Mouse (Mus musculus): ENCODE data around the gene C330007P06Rik.
"Not testable (repeated sequence)": the region's sequence is repeated elsewhere in the genome, so short reads cannot be mapped to it uniquely, and the experiment has no call there.

C330007P06Rik gene

DNA sequence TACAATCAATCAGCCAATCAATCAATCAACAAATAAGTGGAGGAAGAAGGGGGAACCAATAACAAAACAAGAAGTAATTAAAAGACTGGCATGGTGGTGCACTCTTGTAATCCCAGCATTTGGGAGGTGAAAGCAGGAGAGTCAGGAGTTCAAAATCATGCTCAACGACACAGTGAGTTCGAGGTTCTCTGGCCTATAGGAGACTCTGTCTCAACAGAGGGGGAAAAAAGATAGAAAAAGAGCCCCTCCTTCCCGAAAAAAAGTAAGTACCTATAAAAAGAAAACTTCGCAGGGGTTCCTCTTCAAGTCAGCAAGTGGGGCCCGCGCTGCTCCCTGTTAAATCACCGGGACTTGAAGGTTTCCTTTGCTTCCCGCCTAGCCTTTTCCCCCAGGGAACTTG, at the start of gene C330007P06Rik, which contains the start of gene Ube2a:
C330007P06Rik (minus strand) TSS at position 347 of the 400 bp plus-strand sequence.
Ube2a (plus strand) TSS at position 136 of the 400 bp plus-strand sequence.
- no peak for DNase-seq

DNA sequence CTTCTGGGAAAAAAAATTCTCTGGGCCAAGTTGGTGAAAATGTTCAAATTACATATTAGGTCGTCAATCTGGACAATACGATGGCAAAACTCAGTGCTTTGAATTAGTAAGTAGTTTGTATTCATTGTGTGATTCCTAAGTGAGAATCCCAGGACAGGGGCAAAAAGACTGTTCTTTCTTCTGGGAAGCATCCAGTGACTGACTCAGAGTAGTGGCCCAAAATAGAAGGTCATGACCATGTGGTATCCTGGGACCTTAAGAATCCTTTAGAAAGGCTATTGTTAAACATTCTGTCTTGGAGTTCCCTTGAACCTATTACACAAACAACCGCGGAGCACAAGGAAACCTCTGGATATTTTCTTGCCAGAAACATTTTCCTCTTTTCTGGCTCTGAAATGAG, 47.4 kb upstream of the C330007P06Rik start:
- no peak for DNase-seq

- no peak for DNase-seq
Observed at GRCm38 (mm10) chrX:36917749-36918148, 43.8 kb upstream of the C330007P06Rik start.

DNA sequence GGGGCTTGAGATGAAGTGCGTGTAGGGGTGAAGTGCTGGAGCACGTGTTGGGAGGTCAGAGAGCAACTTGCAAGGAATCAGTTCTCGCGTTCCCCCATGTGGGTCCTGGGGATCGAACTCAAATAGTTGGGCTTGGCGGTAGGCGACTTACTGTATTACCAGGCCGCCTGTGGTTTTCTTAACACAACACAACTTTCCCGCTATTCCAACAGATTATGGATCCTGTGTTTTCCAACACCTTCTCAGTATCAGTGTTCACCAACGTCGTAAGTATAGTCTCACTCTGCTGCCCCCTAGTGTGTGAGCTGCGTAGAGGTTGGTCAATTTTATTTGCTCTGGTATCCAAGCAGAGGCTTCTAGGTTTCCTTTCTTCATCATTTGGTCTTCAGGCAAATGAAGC, 37.4 kb upstream of the C330007P06Rik start:
- peak; percentile 49 for DNase-seq

DNA sequence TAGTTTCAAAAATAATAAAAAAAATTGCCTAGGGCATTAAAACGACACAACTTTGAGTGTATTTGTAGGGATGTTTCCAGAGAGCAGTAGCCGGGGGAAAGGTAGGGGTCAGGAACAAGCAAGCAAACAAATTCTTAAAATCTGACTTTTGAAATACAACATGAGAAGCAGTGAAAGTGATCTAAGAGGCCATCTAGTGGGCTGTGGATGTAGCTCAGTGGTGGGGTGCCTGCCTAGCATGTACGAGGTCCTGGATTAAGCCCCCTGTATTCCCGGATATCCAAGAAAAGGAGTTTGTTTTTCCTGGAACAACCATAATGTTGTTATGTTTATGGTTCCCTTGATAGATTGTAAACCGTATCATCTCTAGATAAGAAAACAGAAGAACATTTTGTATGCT, 32.6 kb upstream of the C330007P06Rik start:
- no peak for DNase-seq

GRCm38 (mm10) chrX:36903115-36903768, 29.3 kb upstream of the C330007P06Rik start:
- peak; percentile 92 for DNase-seq

DNA sequence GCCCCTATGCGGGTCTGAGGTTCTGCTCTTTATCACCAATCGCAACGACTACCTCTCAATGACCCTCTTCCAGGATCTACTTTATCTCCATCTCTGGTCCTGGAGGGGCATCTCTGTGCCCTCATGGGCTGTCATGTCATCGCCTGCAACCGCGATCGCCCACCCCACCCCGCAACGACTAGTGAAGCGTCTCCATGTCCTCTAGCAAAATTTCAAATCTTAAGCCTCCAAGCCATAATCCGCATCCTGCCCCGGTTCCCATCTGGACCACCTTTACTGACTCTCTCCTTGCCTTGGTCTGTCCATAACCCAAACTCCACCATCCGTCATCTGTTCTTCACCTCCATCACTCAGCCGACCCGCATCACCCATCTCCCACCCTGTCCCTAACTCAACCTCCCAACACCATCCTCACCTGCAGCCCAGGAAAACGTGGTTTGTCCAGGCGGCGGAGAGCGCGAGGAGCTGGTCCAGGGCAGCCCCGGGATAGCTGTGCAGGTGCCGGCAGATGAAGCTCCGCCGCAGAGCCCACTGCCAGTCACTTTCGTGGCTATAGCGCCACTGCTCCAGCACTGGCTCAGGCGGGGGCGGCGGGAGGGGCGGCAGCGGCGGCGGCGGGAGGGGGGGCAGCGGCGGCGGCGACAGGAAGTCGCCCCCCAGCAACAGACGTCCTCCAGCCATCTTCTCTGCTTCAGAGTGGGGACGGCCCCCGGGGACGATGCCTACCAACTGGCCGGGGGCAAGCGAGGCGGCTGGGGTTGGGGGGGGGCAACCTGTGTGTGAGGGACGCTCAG, 28.6 kb upstream of the C330007P06Rik start, which contains the start of gene Nkrf:
Nkrf (minus strand) TSS at position 579 of the 794 bp plus-strand sequence.
- DNase-seq, result peak; percentile 18

DNA sequence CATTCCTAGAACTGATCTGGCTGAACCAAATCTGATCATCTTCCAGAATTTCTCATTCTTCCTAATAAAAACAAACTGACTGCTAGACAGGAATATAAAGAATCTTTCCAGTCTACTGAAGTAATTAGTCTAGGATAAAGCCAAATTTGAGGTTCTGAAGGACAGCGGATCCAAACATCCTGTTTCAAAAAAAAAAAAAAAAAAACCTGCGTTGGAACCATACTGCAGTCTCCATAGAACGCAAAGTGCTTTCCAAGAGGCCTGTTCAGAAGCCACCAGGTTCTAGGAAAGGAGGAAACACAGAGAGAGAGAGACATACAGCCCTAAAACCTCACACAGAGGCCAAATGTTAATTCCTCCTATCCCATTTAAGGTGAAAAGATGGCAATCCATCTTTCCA, 27.7 kb upstream of the C330007P06Rik start:
- no peak for DNase-seq

- DNase-seq, result not testable (repeated sequence)
Observed at GRCm38 (mm10) chrX:36898931-36899330, 25.0 kb upstream of the C330007P06Rik start.

DNA sequence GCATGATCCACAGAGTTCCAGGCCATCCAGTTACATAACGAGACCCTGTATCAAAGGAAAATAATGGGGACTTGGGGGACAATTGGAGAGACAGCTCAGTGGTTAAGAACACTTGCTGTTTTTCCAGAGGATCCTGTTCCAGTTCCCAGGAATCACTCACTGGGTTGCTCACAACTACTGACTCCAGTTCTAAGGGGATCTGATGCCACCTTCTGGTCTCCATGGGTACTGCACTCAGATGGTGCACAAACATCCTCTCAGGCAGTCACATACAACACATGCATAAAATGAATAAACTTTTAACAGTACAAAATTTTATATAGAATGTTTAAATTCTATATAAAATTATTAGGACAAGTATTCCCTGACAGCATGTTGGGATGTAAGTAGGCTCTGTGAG, 10.8 kb upstream of the C330007P06Rik start:
- no peak for DNase-seq

DNA sequence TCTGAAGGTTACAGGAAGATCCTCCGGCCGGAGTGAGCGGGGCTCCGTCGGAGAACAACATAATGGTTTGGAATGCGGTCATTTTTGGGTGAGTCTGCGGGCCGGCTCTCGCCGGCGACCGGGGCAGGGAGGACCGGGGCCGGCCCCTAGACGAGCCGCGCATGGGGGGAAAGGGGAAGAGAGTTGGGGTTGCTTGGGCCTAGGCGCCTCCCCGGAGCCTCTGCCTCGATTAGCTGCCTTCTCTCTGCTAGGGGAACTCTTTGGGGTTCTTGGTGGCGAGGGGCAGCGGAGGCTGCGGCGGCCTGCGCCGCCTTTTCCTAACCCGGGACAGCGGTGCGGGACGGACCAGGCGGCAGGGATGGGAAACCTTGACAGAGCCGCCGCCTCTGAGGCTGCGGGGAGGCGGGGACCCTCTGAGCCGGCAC, 805 bp upstream of the C330007P06Rik start:
- DNase-seq, result no peak

DNA sequence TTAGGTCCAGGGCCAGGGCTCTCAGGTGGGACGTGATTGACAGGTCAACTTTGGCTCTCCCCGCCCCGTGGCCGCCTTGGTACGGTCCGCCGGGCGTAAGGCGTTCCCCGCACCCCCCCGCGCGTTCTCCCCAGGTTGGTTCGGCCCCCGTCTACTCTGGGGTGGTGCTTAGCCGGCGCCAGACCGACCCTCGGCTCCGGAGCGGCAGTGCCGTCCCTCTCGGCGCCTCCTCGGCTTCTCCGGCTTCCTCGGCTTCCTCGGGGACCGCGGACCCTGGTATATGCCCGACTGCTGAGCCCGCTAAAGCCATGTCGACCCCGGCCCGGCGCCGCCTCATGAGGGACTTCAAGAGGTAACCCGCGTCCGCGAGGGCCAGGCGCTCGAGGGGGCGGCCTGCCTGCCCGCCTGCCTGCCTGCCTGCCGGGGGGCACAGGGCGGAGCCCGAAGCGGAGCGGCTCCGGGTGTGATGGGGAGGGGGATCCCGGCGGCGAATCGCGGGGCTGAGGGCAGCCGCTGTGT, 326 bp upstream of the C330007P06Rik start:
- peak; percentile 90 for DNase-seq

GRCm38 (mm10) chrX:36870372-36870771, 3.5 kb downstream of the C330007P06Rik start:
- DNase-seq, result no peak

DNA sequence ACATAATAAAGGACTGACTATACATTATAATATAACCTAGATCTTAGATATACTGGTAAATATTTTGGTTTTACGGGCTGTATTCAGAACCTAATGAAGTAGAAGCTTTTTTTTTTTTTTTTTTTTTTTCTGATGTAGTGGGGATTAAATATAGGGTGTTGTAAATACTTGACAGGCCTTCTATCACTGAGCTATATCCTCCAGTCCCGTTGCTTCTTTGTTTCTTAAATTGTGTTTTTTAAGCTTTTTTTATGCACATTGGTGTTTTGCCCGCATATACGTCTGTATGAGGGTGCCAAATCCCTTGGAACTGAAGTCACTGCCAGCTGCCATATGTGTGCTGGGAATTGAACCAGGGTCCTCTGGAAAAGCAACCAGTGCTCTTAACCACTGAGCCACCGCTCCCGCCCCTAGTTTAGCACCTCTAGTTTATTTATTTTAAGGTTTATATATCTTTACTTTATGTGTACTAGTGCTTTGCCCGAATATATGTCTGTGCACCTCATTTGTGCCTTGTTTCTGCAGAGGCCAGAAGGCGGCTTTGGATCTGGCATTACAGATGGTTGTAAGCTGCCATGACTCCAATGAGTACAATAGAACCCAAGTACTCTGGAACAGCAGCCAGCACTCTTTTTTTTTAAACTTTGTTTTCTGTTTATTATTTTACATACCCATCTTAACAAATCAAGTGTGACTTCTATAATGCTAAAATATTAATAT, 9.1 kb downstream of the C330007P06Rik start:
- no peak for DNase-seq

- peak; percentile 86 for DNase-seq
Observed at GRCm38 (mm10) chrX:36863766-36864608, 9.9 kb downstream of the C330007P06Rik start.

DNA sequence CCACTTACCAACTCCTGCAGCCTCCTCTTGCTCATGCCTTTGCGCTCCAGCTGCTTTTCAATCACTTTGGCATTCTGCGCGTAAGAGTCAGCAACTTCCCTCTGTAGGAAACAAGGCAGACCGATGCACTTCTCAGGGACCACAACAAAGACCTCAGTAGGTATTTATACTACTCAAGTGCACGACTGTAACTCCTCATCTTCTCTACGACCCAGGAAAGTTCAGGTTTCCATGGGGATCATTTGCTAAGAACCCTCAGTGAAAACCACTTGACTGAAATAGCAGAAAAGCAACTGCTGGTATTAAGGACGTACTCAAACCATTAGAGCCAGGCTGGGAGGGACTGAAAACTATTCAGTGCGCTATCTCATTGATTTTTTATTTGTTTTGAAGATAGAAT, 21.3 kb downstream of the C330007P06Rik start:
- no peak for DNase-seq

- DNase-seq, result no peak
Observed at GRCm38 (mm10) chrX:36847152-36847551, 26.8 kb downstream of the C330007P06Rik start.

DNA sequence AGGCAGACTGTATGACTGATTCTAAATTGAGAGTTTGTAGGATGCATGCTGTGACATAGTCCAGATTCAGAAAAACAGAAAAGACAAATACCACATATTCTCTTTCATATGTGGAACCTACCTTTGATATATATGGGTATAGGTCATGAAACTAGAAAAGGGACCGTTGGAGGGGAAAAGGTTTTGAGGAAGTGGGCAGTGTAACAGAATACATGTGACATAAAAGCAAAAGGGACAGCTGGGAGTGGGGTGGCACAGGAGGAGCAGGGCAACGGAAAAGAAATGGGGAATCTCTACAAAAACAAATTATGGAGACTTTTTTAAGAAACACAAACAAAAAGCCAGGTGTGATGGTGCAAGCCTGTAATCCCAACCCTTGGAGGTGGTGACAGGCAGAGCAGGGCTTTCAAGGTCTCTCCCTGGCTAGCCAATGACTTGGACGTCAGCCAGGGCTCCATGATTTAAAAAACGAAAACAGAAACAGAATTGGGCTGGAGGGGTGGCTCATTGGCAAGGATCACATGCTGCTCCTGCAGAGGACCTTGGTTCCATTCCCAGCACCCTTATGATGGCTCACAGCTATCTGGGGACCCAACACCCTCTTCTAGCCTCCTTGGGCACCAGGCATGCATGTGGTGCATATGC, 30.4 kb downstream of the C330007P06Rik start:
- no peak for DNase-seq

GRCm38 (mm10) chrX:36841698-36842097, 32.2 kb downstream of the C330007P06Rik start:
- DNase-seq, result no peak

GRCm38 (mm10) chrX:36839391-36839790, 34.5 kb downstream of the C330007P06Rik start:
- DNase-seq, result no peak

DNA sequence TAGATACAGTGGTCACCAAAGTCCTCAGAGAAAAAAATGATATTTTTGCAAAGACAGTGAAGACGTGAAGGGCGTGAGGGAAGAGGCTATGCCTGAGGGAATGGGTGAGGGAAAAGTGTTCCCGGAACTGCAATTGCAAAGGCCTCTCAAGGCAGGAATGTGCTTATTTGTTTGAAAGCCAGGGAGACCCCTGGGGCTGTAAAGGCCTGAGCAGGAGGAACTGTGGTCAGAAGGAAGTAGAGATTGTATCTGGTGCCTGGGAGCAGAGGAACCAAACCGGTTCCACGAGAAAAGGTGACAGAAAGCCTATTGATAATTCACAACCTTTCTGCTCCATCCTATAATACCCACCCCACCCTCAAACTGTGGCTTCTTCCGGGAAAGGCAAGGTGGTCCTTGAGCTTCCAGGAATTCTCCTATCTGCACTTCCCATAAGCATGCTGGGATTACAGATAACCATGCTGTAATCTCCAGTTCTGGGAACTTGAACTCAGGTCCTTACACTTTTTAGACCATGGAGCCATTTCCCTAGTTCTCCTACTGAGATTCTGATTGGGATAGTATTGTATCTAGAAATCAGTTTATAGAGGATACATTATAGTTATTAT, 36.7 kb downstream of the C330007P06Rik start:
- no peak for DNase-seq
